ENCODE assay signal across 8 mouse cellular contexts in genomic region chr3:17793646-17794250, GRCm38 (mm10).
DNase-seq lines count a peak whose midpoint lies in the region.

No protein-coding gene starts in this region.

- peak overlapping the region; percentile 41 for H3K4me3 ChIP-seq in limb, embryonic 10.5 days

- H3K9me3 ChIP-seq in limb, embryonic 10.5 days (replicated peaks): no peaks in the 10 kb centered on the region

- H3K27ac ChIP-seq in limb, embryonic 10.5 days: no peak overlapping the region

- no peaks in the 10 kb centered on the region for H3K36me3 ChIP-seq in limb, embryonic 10.5 days

- peak; percentile 57 for DNase-seq in ES-CJ7 (ENCODE audit: low read depth, low spot score)
- peak; percentile 52 for DNase-seq in cerebellum, adult 8-10 months
- DNase-seq in frontal cortex, adult 2 months (ENCODE audit: extremely low spot score in 1 of 2, low spot score in 1 of 2): peak; percentile 71 to 83
- peak; percentile 44 for DNase-seq in limb, embryonic 10.5 days (ENCODE audit: low spot score)
- peak; percentile 85 for DNase-seq in right cerebral cortex, adult 18-20 months
- no peak for DNase-seq in urinary bladder, postnatal 14 days (ENCODE audit: low spot score)
- DNase-seq in spleen, adult 18-20 months: no peak
- no peak for DNase-seq in B cell, adult 2 months

- H3K4me1 ChIP-seq in limb, embryonic 10.5 days: peaks cover 14% of the 10 kb centered on the region

- under 1% methylated on average over 24 of the region's 24 CpGs for WGBS in limb, embryonic 10.5 days

- peaks cover 96% of the 10 kb centered on the region for H3K27me3 ChIP-seq in limb, embryonic 10.5 days (ENCODE audit: low read depth, poor library complexity, severe bottlenecking)

Comparison
In these comparisons a context has a peak if more than half of its experiments do, and no peak if none do; other contexts are left out.
1. DNase-seq: peak in ES-CJ7 (single experiment), cerebellum, adult 8-10 months (single experiment), frontal cortex, adult 2 months (2 of 2), limb, embryonic 10.5 days (single experiment) and right cerebral cortex, adult 18-20 months (single experiment); none in urinary bladder, postnatal 14 days (single experiment), spleen, adult 18-20 months (0 of 2) and B cell, adult 2 months (0 of 2).